Mouse (Mus musculus): Measurements from ENCODE around the gene Clybl. TPM values are rescaled to one million over a fixed set of nuclear protein-coding genes. Genes with fewer than 3 reads are reported as not detected.

The Clybl gene
- polyA plus RNA-seq, 2 experiments: 13.3 to 20.4 TPM

DNA sequence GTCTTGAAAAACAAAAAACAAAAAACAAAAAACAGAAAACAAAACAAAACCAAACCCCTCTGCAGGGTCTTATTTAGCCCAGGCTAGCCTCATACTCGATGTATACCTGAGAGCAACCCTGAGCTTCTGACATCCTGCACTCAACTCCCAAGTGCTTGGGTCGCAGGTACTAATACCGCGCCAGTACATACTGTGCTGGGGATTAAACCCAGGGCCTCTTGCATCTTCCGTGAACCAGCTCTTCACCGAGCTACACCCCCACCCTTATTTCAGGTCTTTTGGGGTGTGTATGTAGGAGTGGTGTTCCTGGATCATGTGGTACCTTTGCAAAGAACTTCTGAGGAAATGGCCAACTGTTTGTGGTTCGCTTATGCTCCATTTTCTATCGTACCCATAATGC is 13.1 kb downstream of the Clybl start:
- no peaks in the 10 kb centered on the region for H3K4me1 ChIP-seq (ENCODE audit: control insufficient read depth, insufficient read depth, low read length)
- H3K9ac ChIP-seq (ENCODE audit: low read depth, low read length, severe bottlenecking): no peak overlapping the region
- ATAC-seq (ENCODE audit: low FRiP score, low read depth): no peak
- TF ChIP-seq POLR2A (IDR thresholded peaks at IDR 0.05; ENCODE audit: borderline replicate concordance, extremely low read depth, insufficient read depth, insufficient read length): no peak
- no peak overlapping the region for H3K27ac ChIP-seq (replicated peaks; ENCODE audit: low read depth, low read length)
- no peaks in the 10 kb centered on the region for H3K36me3 ChIP-seq (ENCODE audit: control insufficient read depth, insufficient read depth, low read length)
- H3K27me3 ChIP-seq (ENCODE audit: control insufficient read depth, insufficient read depth, low read length): 0 out of 2 replicates have a peak, but pooled peaks cover 4% of the 10 kb centered on the region
- DNase-seq (ENCODE audit: low spot score): no peak
- H3K9me3 ChIP-seq (ENCODE audit: control insufficient read depth, low read length): 0 out of 2 replicates have a peak, but pooled peaks cover 4% of the 10 kb centered on the region
- WGBS: 94% methylated on average over 8 of the region's 8 CpGs
- H3K4me3 ChIP-seq (replicated peaks; ENCODE audit: low read length): no peak overlapping the region
- no peak overlapping the region for H3K4me2 ChIP-seq (replicated peaks; ENCODE audit: low read depth, low read length, severe bottlenecking)

DNA sequence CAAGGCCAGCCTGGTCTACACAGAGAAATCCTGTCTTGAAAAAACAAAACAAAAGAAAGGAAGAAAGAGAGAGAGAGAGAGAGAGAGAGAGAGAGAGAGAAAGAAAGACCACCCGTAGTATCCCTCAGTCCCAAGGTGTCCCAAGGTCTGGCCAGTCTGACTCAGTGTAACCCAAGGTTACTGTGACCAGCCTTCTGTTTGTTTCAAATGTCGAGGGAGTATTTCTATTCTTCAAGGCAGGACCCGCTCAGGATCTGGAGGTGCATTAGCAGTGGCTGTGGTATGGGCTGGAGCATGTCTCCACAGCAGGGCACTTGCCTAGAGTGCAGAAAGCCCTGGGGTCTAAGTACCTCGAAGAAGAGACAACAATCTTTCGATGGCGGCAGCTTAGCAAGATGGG is 15.3 kb downstream of the Clybl start:
- Histone ChIP-seq H3K9me3 (ENCODE audit: control insufficient read depth, low read length) (0 out of 2 replicates have a peak, but pooled peaks cover 4% of the 10 kb centered on the region), H3K27me3 (ENCODE audit: control insufficient read depth, insufficient read depth, low read length) (0 out of 2 replicates have a peak, but pooled peaks cover 8% of the 10 kb centered on the region), H3K27ac (replicated peaks; ENCODE audit: low read depth, low read length) (no peak overlapping the region), H3K36me3 (ENCODE audit: control insufficient read depth, insufficient read depth, low read length) (no peaks in the 10 kb centered on the region), H3K4me3 (replicated peaks; ENCODE audit: low read length) (no peak overlapping the region), H3K4me1 (ENCODE audit: control insufficient read depth, insufficient read depth, low read length) (peaks cover 10% of the 10 kb centered on the region; the same call in 1 of the 2 replicates), H3K4me2 (replicated peaks; ENCODE audit: low read depth, low read length, severe bottlenecking) (no peak overlapping the region), H3K9ac (ENCODE audit: low read depth, low read length, severe bottlenecking) (no peak overlapping the region)
- 84% methylated on average over 6 of the region's 6 CpGs for WGBS
- no peak for DNase-seq (ENCODE audit: low spot score)
- ATAC-seq (ENCODE audit: low FRiP score, low read depth): no peak
- no peak for TF ChIP-seq POLR2A (IDR thresholded peaks at IDR 0.05; ENCODE audit: borderline replicate concordance, extremely low read depth, insufficient read depth, insufficient read length)

DNA sequence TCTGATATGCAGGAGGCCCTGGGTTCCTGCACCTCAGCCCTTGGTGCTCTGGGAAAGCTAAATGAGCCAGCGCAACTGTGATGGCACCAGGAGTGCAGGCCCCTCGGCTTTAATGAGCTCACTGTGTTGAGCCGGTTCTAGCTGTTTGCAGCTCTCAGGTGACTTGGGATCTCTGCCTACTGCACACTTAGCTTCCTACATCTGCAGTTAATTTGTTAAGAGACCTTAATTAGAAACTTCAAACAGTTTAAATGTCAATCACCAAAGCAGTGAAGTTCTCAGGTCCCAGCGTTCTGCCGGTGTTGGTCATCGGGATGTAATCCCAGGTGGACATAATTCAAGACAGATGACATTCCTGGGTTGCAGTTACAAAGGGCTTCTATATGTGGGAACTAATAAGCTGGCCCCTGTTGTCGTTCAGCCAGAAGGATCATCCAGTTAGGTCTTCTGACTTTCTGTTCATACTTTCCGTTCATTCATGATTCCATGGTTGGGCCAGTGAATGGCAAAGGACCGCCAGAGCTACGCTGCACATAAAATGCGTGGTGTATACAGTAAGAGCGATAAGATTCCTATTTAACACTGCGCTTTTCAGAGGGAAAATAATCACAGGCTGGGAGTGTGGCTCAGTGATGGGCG is 18.9 kb downstream of the Clybl start:
- H3K9ac ChIP-seq (ENCODE audit: low read depth, low read length, severe bottlenecking): no peak overlapping the region
- H3K27me3 ChIP-seq (ENCODE audit: control insufficient read depth, insufficient read depth, low read length): peaks cover 27% of the 10 kb centered on the region
- peaks cover 14% of the 10 kb centered on the region for H3K4me1 ChIP-seq (ENCODE audit: control insufficient read depth, insufficient read depth, low read length)
- 16% methylated on average over 14 of the region's 14 CpGs for WGBS
- H3K27ac ChIP-seq (replicated peaks; ENCODE audit: low read depth, low read length): no peak overlapping the region
- TF ChIP-seq POLR2A (IDR thresholded peaks at IDR 0.05; ENCODE audit: borderline replicate concordance, extremely low read depth, insufficient read depth, insufficient read length): no peak
- peak; percentile 15 for DNase-seq (ENCODE audit: low spot score)
- H3K9me3 ChIP-seq (ENCODE audit: control insufficient read depth, low read length): 0 out of 2 replicates have a peak, but pooled peaks cover 4% of the 10 kb centered on the region
- no peak overlapping the region for H3K4me2 ChIP-seq (replicated peaks; ENCODE audit: low read depth, low read length, severe bottlenecking)
- ATAC-seq (ENCODE audit: low FRiP score, low read depth): no peak; the same call in 1 of the 2 replicates
- H3K36me3 ChIP-seq (ENCODE audit: control insufficient read depth, insufficient read depth, low read length): no peaks in the 10 kb centered on the region
- no peak overlapping the region for H3K4me3 ChIP-seq (replicated peaks; ENCODE audit: low read length)

DNA sequence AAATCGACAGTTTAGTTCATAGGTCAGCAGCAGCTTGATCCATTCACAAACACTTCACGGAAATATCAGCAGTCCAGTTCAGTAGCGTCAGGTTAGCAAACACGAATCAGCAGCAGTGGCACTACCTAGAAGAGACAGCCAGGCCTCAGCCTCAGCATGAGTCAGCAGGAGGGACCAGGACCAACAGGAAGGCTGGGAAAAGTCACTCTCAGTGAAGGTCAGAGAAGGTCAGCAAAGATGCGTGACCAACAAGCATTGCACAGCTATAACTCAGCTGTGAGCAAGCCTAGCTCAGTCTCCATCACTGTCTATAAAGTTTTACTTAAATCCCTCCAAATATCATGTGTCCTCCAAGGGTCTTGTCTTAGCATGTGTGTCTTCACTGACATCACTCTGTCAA is 27.7 kb downstream of the Clybl start:
- Histone ChIP-seq H3K27ac (replicated peaks; ENCODE audit: low read depth, low read length) (no peak overlapping the region), H3K9ac (ENCODE audit: low read depth, low read length, severe bottlenecking) (no peak overlapping the region), H3K9me3 (ENCODE audit: control insufficient read depth, low read length) (no peaks in the 10 kb centered on the region), H3K36me3 (ENCODE audit: control insufficient read depth, insufficient read depth, low read length) (no peaks in the 10 kb centered on the region), H3K4me2 (replicated peaks; ENCODE audit: low read depth, low read length, severe bottlenecking) (no peak overlapping the region), H3K27me3 (ENCODE audit: control insufficient read depth, insufficient read depth, low read length) (0 out of 2 replicates have a peak, but pooled peaks cover 6% of the 10 kb centered on the region), H3K4me3 (replicated peaks; ENCODE audit: low read length) (no peak overlapping the region), H3K4me1 (ENCODE audit: control insufficient read depth, insufficient read depth, low read length) (no peaks in the 10 kb centered on the region)
- no peak for TF ChIP-seq POLR2A (IDR thresholded peaks at IDR 0.05; ENCODE audit: borderline replicate concordance, extremely low read depth, insufficient read depth, insufficient read length)
- ATAC-seq (ENCODE audit: low FRiP score, low read depth) (no peak), DNase-seq (ENCODE audit: low spot score) (no peak)
- 79% methylated on average over 5 of the region's 5 CpGs for WGBS

DNA sequence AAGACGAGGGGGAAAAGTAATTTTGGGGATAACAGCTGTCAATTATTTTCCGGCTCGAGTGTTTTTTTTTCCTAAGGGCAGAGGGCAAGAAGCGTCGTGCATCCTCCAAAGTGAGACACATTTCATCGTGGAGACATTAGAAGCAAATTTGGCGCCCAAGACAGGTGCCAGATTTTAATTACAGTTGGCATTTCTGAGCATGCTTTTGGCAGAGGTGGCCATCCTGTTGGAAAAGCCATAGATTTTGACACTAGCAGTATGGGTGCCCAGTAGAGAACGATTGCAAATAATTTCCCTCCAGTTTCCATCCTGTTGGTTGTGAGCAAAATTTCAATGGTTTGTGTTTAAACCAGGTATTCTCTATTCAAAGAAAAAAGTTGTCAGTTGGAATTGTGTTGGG is 32.1 kb downstream of the Clybl start:
- no peak overlapping the region for H3K4me2 ChIP-seq (replicated peaks; ENCODE audit: low read depth, low read length, severe bottlenecking)
- H3K36me3 ChIP-seq (ENCODE audit: control insufficient read depth, insufficient read depth, low read length): no peaks in the 10 kb centered on the region
- no peak for ATAC-seq (ENCODE audit: low FRiP score, low read depth)
- H3K9me3 ChIP-seq (ENCODE audit: control insufficient read depth, low read length): no peaks in the 10 kb centered on the region
- 70% methylated on average over 8 of the region's 8 CpGs for WGBS
- H3K4me1 ChIP-seq (ENCODE audit: control insufficient read depth, insufficient read depth, low read length): no peaks in the 10 kb centered on the region
- no peak overlapping the region for H3K9ac ChIP-seq (ENCODE audit: low read depth, low read length, severe bottlenecking)
- no peak for DNase-seq (ENCODE audit: low spot score)
- no peaks in the 10 kb centered on the region for H3K27me3 ChIP-seq (ENCODE audit: control insufficient read depth, insufficient read depth, low read length)
- TF ChIP-seq POLR2A (IDR thresholded peaks at IDR 0.05; ENCODE audit: borderline replicate concordance, extremely low read depth, insufficient read depth, insufficient read length): no peak
- no peak overlapping the region for H3K4me3 ChIP-seq (replicated peaks; ENCODE audit: low read length)
- H3K27ac ChIP-seq (replicated peaks; ENCODE audit: low read depth, low read length): no peak overlapping the region

Data from limb, embryonic 14.5 days (tissue).